Comparison of ENCODE assay signal across 9 mouse cellular contexts in genomic region chr5:139724336-139725116, GRCm38 (mm10). TPM values are rescaled to one million over a fixed set of nuclear protein-coding genes. Genes with fewer than 3 reads are reported as not detected.
A peak's percentile ranks its signal among the peaks of the same experiment; 100 is the strongest.
DNase-seq lines count a peak whose midpoint lies in the region; ATAC-seq and TF ChIP-seq lines count a peak whose summit lies in the region.
"Had no signal": no experiment of that assay in that cellular context is flagged by ENCODE, and none has a peak within 500 bp of the region (broad histone marks: within the 10 kb centered on the region; RNA-seq: fewer than 3 reads in every experiment).

No protein-coding gene starts in this region.

- peak; percentile 36 to 57 for DNase-seq in heart, adult 2 months
- DNase-seq in heart, postnatal 25 days (ENCODE audit: low spot score), result no peak
- DNase-seq in adipocyte (ENCODE audit: low spot score), result peak; percentile 66
- peak; percentile 88 for DNase-seq in limb, embryonic 11.5 days (ENCODE audit: low spot score)
- no peak for DNase-seq in testis, postnatal 14 days (ENCODE audit: low spot score)
- DNase-seq in T-cell, adult 2 months (ENCODE audit: low spot score), result no peak
- DNase-seq in left cerebral cortex, postnatal 25 days (ENCODE audit: low spot score in 2 of 2), result no peak

- no peak overlapping the region for H3K4me3 ChIP-seq in heart, adult 2 months
- no peak overlapping the region for H3K4me3 ChIP-seq in embryonic facial prominence, embryonic 12.5 days
- H3K4me3 ChIP-seq in limb, embryonic 11.5 days (ENCODE audit: low read depth, low read length), result no peak overlapping the region

- peak; percentile 42; the same call in 1 of the 2 replicates for ATAC-seq in embryonic facial prominence, embryonic 12.5 days (ENCODE audit: insufficient number of reproducible peaks, insufficient read depth, low FRiP score, low TSS enrichment)
- peak; percentile 77 for ATAC-seq in limb, embryonic 11.5 days (ENCODE audit: insufficient number of reproducible peaks, low FRiP score, low TSS enrichment, low read depth)

- no peak for TF ChIP-seq CTCF in heart, adult 2 months (IDR thresholded peaks at IDR 0.05)

- H3K9me3 ChIP-seq in embryonic facial prominence, embryonic 12.5 days, result no peaks in the 10 kb centered on the region
- no peaks in the 10 kb centered on the region for H3K9me3 ChIP-seq in limb, embryonic 11.5 days (ENCODE audit: control insufficient read depth, low read length)
- H3K9me3 ChIP-seq: G1E had no signal

- H3K27ac ChIP-seq in heart, adult 2 months, result peak overlapping the region; percentile 60
- H3K27ac ChIP-seq in embryonic facial prominence, embryonic 12.5 days, result no peak overlapping the region; the same call in 1 of the 2 replicates
- H3K27ac ChIP-seq in limb, embryonic 11.5 days (replicated peaks; ENCODE audit: low read depth, low read length), result peak overlapping the region; percentile 81

- H3K4me1 ChIP-seq in heart, adult 2 months (ENCODE audit: control insufficient read depth, insufficient read depth, low read length), result peaks cover 15% of the 10 kb centered on the region
- H3K4me1 ChIP-seq in embryonic facial prominence, embryonic 12.5 days, result peaks cover 19% of the 10 kb centered on the region
- H3K4me1 ChIP-seq in limb, embryonic 11.5 days (ENCODE audit: control insufficient read depth, insufficient read depth, low read length), result peaks cover 21% of the 10 kb centered on the region

- no peak overlapping the region for H3K9ac ChIP-seq in heart, adult 2 months (ENCODE audit: low read depth, low read length)
- H3K9ac ChIP-seq in embryonic facial prominence, embryonic 12.5 days, result no peak overlapping the region
- H3K9ac ChIP-seq in limb, embryonic 11.5 days (ENCODE audit: low read length), result no peak overlapping the region

- no peaks in the 10 kb centered on the region for H3K79me2 ChIP-seq in heart, adult 2 months (replicated peaks; ENCODE audit: control insufficient read depth, insufficient read depth, low read length)

- no peak overlapping the region for H3K4me2 ChIP-seq in embryonic facial prominence, embryonic 12.5 days (replicated peaks)
- H3K4me2 ChIP-seq in limb, embryonic 11.5 days (ENCODE audit: low read depth, severe bottlenecking), result no peak overlapping the region; the same call in 1 of the 2 replicates

- intact Hi-C loops in heart, adult 2 months (cut with DNase I), result no loop called here
- intact Hi-C loops in heart, postnatal 25 days (cut with DNase I), result no loop called here
- intact Hi-C loops in left cerebral cortex, postnatal 25 days (cut with DNase I), result no loop called here

- H3K27me3 ChIP-seq in heart, adult 2 months (ENCODE audit: control insufficient read depth, insufficient read depth, low read length), result no peaks in the 10 kb centered on the region
- no peaks in the 10 kb centered on the region for H3K27me3 ChIP-seq in embryonic facial prominence, embryonic 12.5 days
- H3K27me3 ChIP-seq in limb, embryonic 11.5 days (ENCODE audit: control insufficient read depth, insufficient read depth, low read length), result no peaks in the 10 kb centered on the region

- TF ChIP-seq EP300 in heart, adult 2 months (IDR thresholded peaks at IDR 0.05; ENCODE audit: insufficient read depth, low read depth, low read length), result no peak

- TF ChIP-seq POLR2A in heart, adult 2 months (IDR thresholded peaks at IDR 0.05; ENCODE audit: insufficient read depth, low read depth, low read length), result no peak

- no peaks in the 10 kb centered on the region for H3K36me3 ChIP-seq in heart, adult 2 months (ENCODE audit: control insufficient read depth, insufficient read depth, low read length)
- H3K36me3 ChIP-seq in embryonic facial prominence, embryonic 12.5 days, result no peaks in the 10 kb centered on the region
- H3K36me3 ChIP-seq in limb, embryonic 11.5 days (ENCODE audit: control insufficient read depth, insufficient read depth, low read length), result no peaks in the 10 kb centered on the region

- WGBS in heart, adult 2 months, result 40% methylated on average over 10 of the region's 10 CpGs
- 17% methylated on average over 10 of the region's 10 CpGs for WGBS in embryonic facial prominence, embryonic 12.5 days
- 10% methylated on average over 10 of the region's 10 CpGs for WGBS in limb, embryonic 11.5 days

RNA-seq across cellular contexts. Expression of gene Micall2, which starts 11.6 kb away (rescaled TPM):
- total RNA-seq in heart, adult 2 months (2021), result 1 to 10 TPM; 1.9 to 2.0 TPM
- polyA plus RNA-seq in heart, adult 2 months (2012; rRNA removed), result 2.9 and 3.3 TPM in 2 replicates
- total RNA-seq in heart, postnatal 25 days (2021), result 1 to 10 TPM; 2.7 to 3.2 TPM
- 7.7 and 8.4 TPM in 2 replicates for polyA plus RNA-seq in embryonic facial prominence, embryonic 12.5 days (2016; fragmentation: Nextera tagmentation; extraction: Ambion mirVana)
- polyA plus RNA-seq in limb, embryonic 11.5 days (2014; fragmentation: Nextera tagmentation; extraction: Ambion mirVana), result 6.6 and 7.8 TPM in 2 replicates
- 1 to 10 TPM; 2.0 to 2.4 TPM for total RNA-seq in left cerebral cortex, postnatal 25 days (2021)

RNA-seq across cellular contexts. Expression of gene Ints1, which starts 50.9 kb away (rescaled TPM):
- 10 to 100 TPM; 40.2 to 40.9 TPM for total RNA-seq in heart, adult 2 months (2021)
- 35.1 and 40.3 TPM in 2 replicates for polyA plus RNA-seq in heart, adult 2 months (2012; rRNA removed)
- total RNA-seq in heart, postnatal 25 days (2021), result 10 to 100 TPM; 43.3 to 47.3 TPM
- polyA plus RNA-seq in embryonic facial prominence, embryonic 12.5 days (2016; fragmentation: Nextera tagmentation; extraction: Ambion mirVana), result 33.6 and 34.5 TPM in 2 replicates
- polyA plus RNA-seq in limb, embryonic 11.5 days (2014; fragmentation: Nextera tagmentation; extraction: Ambion mirVana), result 33.7 and 40.5 TPM in 2 replicates
- total RNA-seq in left cerebral cortex, postnatal 25 days (2021), result 10 to 100 TPM; 82.7 to 91.5 TPM

Comparison
In these comparisons a context has a peak if more than half of its experiments do, and no peak if none do; other contexts are left out.
1. DNase-seq: peak in heart, adult 2 months (2 of 2), adipocyte (single experiment) and limb, embryonic 11.5 days (single experiment); none in heart, postnatal 25 days (single experiment), testis, postnatal 14 days (single experiment), T-cell, adult 2 months (single experiment) and left cerebral cortex, postnatal 25 days (0 of 2).